Mouse (Mus musculus) intestine, embryonic 15.5 days (tissue): Measurements from ENCODE around the gene Stim1. TPM values are rescaled to one million over a fixed set of nuclear protein-coding genes. Genes with fewer than 3 reads are reported as not detected.
"Not testable (repeated sequence)": the region's sequence is repeated elsewhere in the genome, so short reads cannot be mapped to it uniquely, and the experiment has no call there.

ENCODE experiments used
- ATAC-seq: fragments of 200-750 bp; cut with Nextera tagmentation; 2 replicates; pipeline ENCODE4 v1.8.0; 2017; ENCODE audit warnings: moderate TSS enrichment, moderate library complexity
- H3K27ac ChIP-seq: fragments of 300-500 bp; sonication (generic); 2 replicates; pipeline ENCODE4 v1.5.1; 2015; ENCODE audit warnings: mild to moderate bottlenecking, inconsistent platforms
- H3K27me3 ChIP-seq: fragments of 300-500 bp; sonication (generic); replicated peaks from 2 replicates; pipeline ENCODE4 v1.6.1; 2015; ENCODE audit warnings: inconsistent platforms
- H3K36me3 ChIP-seq: fragments of 300-500 bp; sonication (generic); 2 replicates; pipeline ENCODE4 v1.6.1; 2015; ENCODE audit warnings: inconsistent platforms
- H3K4me1 ChIP-seq: fragments of 300-500 bp; sonication (generic); replicated peaks from 2 replicates; pipeline ENCODE4 v1.6.1; 2015; ENCODE audit warnings: inconsistent platforms
- H3K4me2 ChIP-seq: fragments of 300-500 bp; sonication (generic); replicated peaks from 2 replicates; pipeline ENCODE4 v1.6.1; 2015; ENCODE audit warnings: mild to moderate bottlenecking, inconsistent platforms
- H3K4me3 ChIP-seq: fragments of 300-500 bp; sonication (generic); replicated peaks from 2 replicates; pipeline ENCODE4 v1.5.1; 2015; ENCODE audit warnings: inconsistent platforms
- H3K9ac ChIP-seq: fragments of 300-500 bp; sonication (generic); 2 replicates; pipeline ENCODE4 v1.6.1; 2015; ENCODE audit warnings: inconsistent platforms
- H3K9me3 ChIP-seq: fragments of 300-500 bp; sonication (generic); 2 replicates; pipeline ENCODE4 v1.6.1; 2016; ENCODE audit warnings: inconsistent platforms
- WGBS: fragments of 180-500 bp; shearing (Covaris S2); methylation state at CpG from one replicate; pipeline ENCODE4 v1.1.7; 2015; 5-methylcytosine and 5-hydroxymethylcytosine counted together
- polyA plus RNA-seq: library from polyadenylated mRNA; unstranded; fragments of >200 nt; fragmentation: Nextera tagmentation; extraction: Ambion mirVana; gene quantifications from 2 replicates; pipeline ENCODE4 v1.2.1, GENCODE M21; 2015

The Stim1 gene
- polyA plus RNA-seq, 1 experiment from 2014 or later, result 20.1 TPM

- no peak for ATAC-seq
- Histone ChIP-seq H3K4me3 (no peak overlapping the region), H3K4me1 (peaks cover 4% of the 10 kb centered on the region), H3K36me3 (no peaks in the 10 kb centered on the region), H3K27me3 (no peaks in the 10 kb centered on the region), H3K27ac (no peak overlapping the region), H3K9me3 (no peaks in the 10 kb centered on the region), H3K4me2 (no peak overlapping the region), H3K9ac (no peak overlapping the region)
- WGBS, result 82% methylated on average over 1 of the region's 1 CpGs
Measured at GRCm38 (mm10) chr7:102253631-102254030, 14.0 kb upstream of the Stim1 start.

DNA sequence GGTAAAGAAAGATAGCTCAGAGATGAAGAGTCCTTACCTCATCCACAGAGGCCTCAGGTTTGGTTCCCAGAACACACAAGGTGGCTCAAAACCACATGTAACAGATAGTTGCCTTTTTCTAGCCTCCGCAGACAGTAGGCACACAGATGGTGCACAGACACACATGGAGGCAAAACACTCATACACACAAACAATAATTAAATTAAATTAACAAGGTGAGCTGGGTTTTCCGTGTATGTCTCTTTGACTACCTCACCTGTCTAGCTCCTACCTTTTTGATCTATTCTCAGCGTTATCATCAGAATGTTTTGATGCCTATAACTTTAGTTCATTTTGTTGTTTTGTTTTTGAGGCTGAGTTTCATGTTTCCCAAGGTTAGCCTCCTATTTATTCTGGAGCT, 11.7 kb upstream of the Stim1 start, which contains the start of gene Rhog:
Gene Rhog (minus strand): TSS at position 101 of the 400 bp plus-strand sequence.
- Histone ChIP-seq H3K4me2 (no peak within 1 kb of the TSS), H3K4me1 (no peaks in the 10 kb centered on the region; the same call in 1 of the 2 replicates), H3K4me3 (no peak within 1 kb of the TSS), H3K9me3 (no peaks in the 10 kb centered on the region), H3K9ac (no peak within 1 kb of the TSS), H3K36me3 (no peaks in the 10 kb centered on the region), H3K27ac (no peak within 1 kb of the TSS), H3K27me3 (no peaks in the 10 kb centered on the region)
- 82% methylated on average over 3 of the region's 3 CpGs for WGBS
- ATAC-seq, result no peak

GRCm38 (mm10) chr7:102256636-102257035, 11.0 kb upstream of the Stim1 start:
- ATAC-seq, result no peak
- H3K36me3 ChIP-seq, result no peaks in the 10 kb centered on the region
- H3K9me3 ChIP-seq, result no peaks in the 10 kb centered on the region
- no peak overlapping the region for H3K4me2 ChIP-seq
- no peak overlapping the region for H3K4me3 ChIP-seq
- no peak overlapping the region for H3K27ac ChIP-seq
- 79% methylated on average over 3 of the region's 3 CpGs for WGBS
- H3K4me1 ChIP-seq, result no peaks in the 10 kb centered on the region
- no peaks in the 10 kb centered on the region for H3K27me3 ChIP-seq
- H3K9ac ChIP-seq, result no peak overlapping the region

DNA sequence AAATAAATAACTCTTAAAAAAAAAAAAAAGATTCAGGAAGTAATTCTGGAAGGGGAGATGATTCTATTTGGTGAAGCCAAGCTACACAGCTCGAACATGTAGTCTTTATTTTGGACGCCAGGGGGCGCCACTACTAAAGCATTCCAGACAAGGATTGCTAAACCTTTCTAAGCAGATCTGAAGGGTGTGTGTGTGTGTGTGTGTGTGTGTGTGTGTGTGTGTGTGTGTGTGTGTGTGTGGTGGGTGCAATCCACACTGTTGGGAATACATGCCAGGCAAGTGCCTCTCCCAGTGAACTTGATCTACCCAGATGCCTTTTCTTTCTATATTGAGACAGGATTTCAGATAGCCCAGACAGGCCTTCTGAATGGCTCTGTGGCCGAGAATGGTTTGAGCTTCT, 9.4 kb upstream of the Stim1 start:
- WGBS, result 18% methylated on average over 4 of the region's 4 CpGs
- peak; percentile 75; the same call in 1 of the 2 replicates for ATAC-seq

DNA sequence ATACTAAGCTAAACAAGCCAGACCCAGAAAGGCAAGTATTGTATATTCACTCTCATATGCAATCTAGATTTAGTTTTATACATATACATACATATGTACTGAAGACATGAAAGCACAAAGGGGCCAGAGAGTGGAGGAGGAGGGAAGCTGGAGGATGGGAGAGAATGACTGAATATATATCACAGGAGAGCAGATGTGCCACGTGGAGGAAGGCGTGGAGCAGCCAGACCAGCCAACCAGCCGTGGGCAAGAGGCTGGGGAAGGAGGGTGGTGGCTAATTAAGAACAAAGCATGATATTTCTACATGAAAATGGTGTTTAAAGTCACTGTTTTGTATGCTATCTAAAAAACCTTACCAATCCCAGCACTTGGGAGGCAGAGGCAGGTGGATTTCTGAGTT, 8.9 kb upstream of the Stim1 start:
- ATAC-seq, result no peak
- no peaks in the 10 kb centered on the region for H3K4me1 ChIP-seq

More for the DNA sequence above, 9.4 kb upstream of the Stim1 start:
- Histone ChIP-seq H3K36me3 (no peaks in the 10 kb centered on the region), H3K27ac (no peak overlapping the region), H3K4me2 (no peak overlapping the region), H3K9ac (no peak overlapping the region), H3K9me3 (no peaks in the 10 kb centered on the region), H3K27me3 (no peaks in the 10 kb centered on the region), H3K4me1 (no peaks in the 10 kb centered on the region), H3K4me3 (no peak overlapping the region)

GRCm38 (mm10) chr7:102259716-102260479, 7.7 kb upstream of the Stim1 start:
- no peak for ATAC-seq
- Histone ChIP-seq H3K4me3 (no peak overlapping the region), H3K4me2 (no peak overlapping the region), H3K4me1 (no peaks in the 10 kb centered on the region), H3K9me3 (no peaks in the 10 kb centered on the region), H3K27ac (no peak overlapping the region), H3K36me3 (no peaks in the 10 kb centered on the region), H3K9ac (no peak overlapping the region), H3K27me3 (no peaks in the 10 kb centered on the region)
- 83% methylated on average over 10 of the region's 10 CpGs for WGBS

More for the DNA sequence above, 8.9 kb upstream of the Stim1 start:
- H3K27ac ChIP-seq, result no peak overlapping the region
- no peaks in the 10 kb centered on the region for H3K27me3 ChIP-seq
- 61% methylated on average over 3 of the region's 3 CpGs for WGBS
- no peak overlapping the region for H3K9ac ChIP-seq
- no peaks in the 10 kb centered on the region for H3K9me3 ChIP-seq
- no peaks in the 10 kb centered on the region for H3K36me3 ChIP-seq
- no peak overlapping the region for H3K4me2 ChIP-seq
- no peak overlapping the region for H3K4me3 ChIP-seq

DNA sequence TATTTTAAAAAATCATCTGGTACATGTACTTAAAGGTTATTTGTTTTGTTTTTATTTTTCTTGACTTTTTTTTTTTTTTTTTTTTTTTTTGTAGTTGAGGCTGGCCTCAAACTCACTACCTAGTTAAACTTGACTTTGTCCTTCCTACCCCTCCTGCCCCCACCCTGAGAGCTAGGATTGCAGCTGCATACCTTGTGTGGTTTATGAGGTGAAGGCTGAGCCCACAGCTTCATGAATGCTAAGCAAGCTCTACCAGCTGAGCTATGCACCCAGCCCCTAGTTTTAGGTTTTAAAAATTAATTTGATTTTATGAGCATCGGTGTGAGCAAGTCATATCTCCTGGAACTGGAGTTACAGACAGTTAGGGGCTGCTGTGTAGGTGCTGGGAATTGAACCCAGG, 7.1 kb upstream of the Stim1 start:
- Histone ChIP-seq H3K27ac (no peak overlapping the region), H3K9me3 (no peaks in the 10 kb centered on the region), H3K9ac (no peak overlapping the region), H3K36me3 (no peaks in the 10 kb centered on the region), H3K4me2 (no peak overlapping the region), H3K4me1 (no peaks in the 10 kb centered on the region), H3K27me3 (no peaks in the 10 kb centered on the region), H3K4me3 (no peak overlapping the region)
- no peak for ATAC-seq
- 87% methylated on average over 1 of the region's 1 CpGs for WGBS

DNA sequence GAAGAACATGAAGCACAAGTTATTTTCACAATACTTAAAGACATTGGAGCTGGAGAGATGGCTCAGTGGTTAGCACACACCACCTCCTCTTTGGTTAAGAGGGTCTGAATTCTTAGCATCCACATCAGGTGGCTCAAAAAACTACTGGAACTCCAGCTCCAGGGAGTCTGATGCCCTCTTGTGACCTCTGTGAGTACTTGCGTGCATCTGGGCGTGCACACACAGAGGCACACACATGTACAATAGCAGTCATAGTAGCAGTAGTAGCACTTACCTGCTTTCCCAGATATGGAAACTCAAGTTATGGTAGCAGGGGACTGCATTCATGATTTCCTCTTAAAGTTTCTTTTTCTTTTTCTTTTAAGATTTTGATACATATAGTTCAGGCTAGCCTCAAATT, 4.6 kb upstream of the Stim1 start:
- no peak for ATAC-seq
- WGBS, result 90% methylated on average over 2 of the region's 2 CpGs

GRCm38 (mm10) chr7:102266021-102266400, 1.6 kb upstream of the Stim1 start:
- not testable (repeated sequence) for H3K36me3 ChIP-seq, H3K9me3 ChIP-seq, H3K9ac ChIP-seq, H3K27me3 ChIP-seq, H3K4me1 ChIP-seq, H3K4me3 ChIP-seq, H3K4me2 ChIP-seq, ATAC-seq, H3K27ac ChIP-seq
- 89% methylated on average over 10 of the region's 10 CpGs for WGBS

More for the DNA sequence above, 4.6 kb upstream of the Stim1 start:
- Histone ChIP-seq H3K36me3 (no peaks in the 10 kb centered on the region), H3K27ac (no peak overlapping the region), H3K27me3 (no peaks in the 10 kb centered on the region), H3K4me3 (no peak overlapping the region), H3K9ac (no peak overlapping the region), H3K4me1 (no peaks in the 10 kb centered on the region), H3K9me3 (no peaks in the 10 kb centered on the region), H3K4me2 (no peak overlapping the region)

GRCm38 (mm10) chr7:102266401-102267042, 1.1 kb upstream of the Stim1 start:
- ATAC-seq, result peak; percentile 17
- H3K4me2 ChIP-seq, result peak overlapping the region; percentile 77; the same call in 1 of the 2 replicates
- no peak overlapping the region; the same call in 1 of the 2 replicates for H3K4me3 ChIP-seq
- no peaks in the 10 kb centered on the region for H3K36me3 ChIP-seq
- no peak overlapping the region for H3K9ac ChIP-seq
- no peaks in the 10 kb centered on the region for H3K9me3 ChIP-seq
- H3K4me1 ChIP-seq, result 0 out of 2 replicates have a peak, but pooled peaks cover 6% of the 10 kb centered on the region
- WGBS, result 48% methylated on average over 14 of the region's 14 CpGs
- H3K27ac ChIP-seq, result no peak overlapping the region
- no peaks in the 10 kb centered on the region for H3K27me3 ChIP-seq

GRCm38 (mm10) chr7:102267113-102267579, 460 bp upstream of the Stim1 start:
- peak; percentile 94 for ATAC-seq
- no peaks in the 10 kb centered on the region for H3K27me3 ChIP-seq
- H3K4me2 ChIP-seq, result peak overlapping the region; percentile 77
- 0% methylated on average over 34 of the region's 34 CpGs for WGBS
- H3K36me3 ChIP-seq, result no peaks in the 10 kb centered on the region
- H3K9me3 ChIP-seq, result no peaks in the 10 kb centered on the region
- H3K27ac ChIP-seq, result peak overlapping the region; percentile 51; the same call in 1 of the 2 replicates
- peak overlapping the region; percentile 89 for H3K4me3 ChIP-seq
- 0 out of 2 replicates have a peak, but pooled peaks cover 6% of the 10 kb centered on the region for H3K4me1 ChIP-seq
- peak overlapping the region; percentile 83 for H3K9ac ChIP-seq

- H3K9ac ChIP-seq, result peak overlapping the region; percentile 83
- H3K36me3 ChIP-seq, result no peaks in the 10 kb centered on the region
- no peaks in the 10 kb centered on the region for H3K9me3 ChIP-seq
- ATAC-seq, result no peak
- 8% methylated on average over 12 of the region's 12 CpGs for WGBS
- no peak overlapping the region for H3K27ac ChIP-seq
- H3K4me2 ChIP-seq, result peak overlapping the region; percentile 77
- H3K4me3 ChIP-seq, result peak overlapping the region; percentile 89
- H3K4me1 ChIP-seq, result 0 out of 2 replicates have a peak, but pooled peaks cover 6% of the 10 kb centered on the region
- no peaks in the 10 kb centered on the region for H3K27me3 ChIP-seq
Measured at GRCm38 (mm10) chr7:102268395-102268748, 766 bp downstream of the Stim1 start.
